14 mouse cellular contexts compared by ENCODE assay signal in the genomic region with DNA sequence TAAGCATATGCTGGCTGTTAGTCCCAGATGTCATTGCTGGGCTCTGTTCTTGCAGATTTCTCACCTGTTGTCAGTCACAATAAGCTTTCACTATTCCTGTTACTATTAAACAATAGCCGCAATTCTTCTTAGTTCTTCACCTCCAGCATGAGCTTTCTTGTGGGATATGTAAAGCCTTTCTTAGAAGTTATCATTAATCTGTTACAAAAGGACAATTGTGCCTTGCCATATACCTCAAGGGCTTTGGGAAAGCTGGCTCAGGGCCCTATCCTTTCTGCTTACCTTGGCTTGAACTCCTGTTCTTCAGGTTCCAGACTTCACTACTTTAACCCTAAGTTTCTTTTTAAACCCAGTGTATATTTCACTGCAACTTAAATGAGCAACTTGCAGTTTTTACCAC.
DNase-seq lines count a peak whose midpoint lies in the region.
"Had no signal": no experiment of that assay in that cellular context is flagged by ENCODE, and none has a peak within 500 bp of the region (broad histone marks: within the 10 kb centered on the region; RNA-seq: fewer than 3 reads in every experiment).

No protein-coding gene starts in this region.

- peak; percentile 80 for DNase-seq in fat pad, adult 2 months (ENCODE audit: extremely low read depth, low read depth, low spot score)
- DNase-seq in gonadal fat pad, adult 2 months (ENCODE audit: low read depth) = peak; percentile 72
- DNase-seq in cerebellum, adult 11 months = no peak
- no peak for DNase-seq in kidney, adult 8-10 months
- DNase-seq: adrenal gland, adult 2 months; adrenal gland, adult 8-10 months; adrenal gland, postnatal 10 days; adrenal gland, postnatal 14 days; adrenal gland, postnatal 25 days; adrenal gland, postnatal 36 days; B cell, adult 2 months; cerebellum, adult 11-12 months; cerebellum, adult 18-20 months; cerebellum, adult 2 months had no signal

Comparison
In these comparisons a context has a peak if more than half of its experiments do, and no peak if none do; other contexts are left out.
1. DNase-seq: peak in fat pad, adult 2 months (single experiment) and gonadal fat pad, adult 2 months (single experiment); none in cerebellum, adult 11 months (single experiment) and kidney, adult 8-10 months (0 of 2).